Mouse (Mus musculus) intestine, postnatal 0 days (tissue): ENCODE data around the gene Zbtb20. TPM values are rescaled to one million over a fixed set of nuclear protein-coding genes. Genes with fewer than 3 reads are reported as not detected.

Source experiments
- ATAC-seq: fragments of 200-750 bp; cut with Nextera tagmentation; 2 replicates; pipeline ENCODE4 v1.8.0; 2017; ENCODE audit warnings: mild to moderate bottlenecking, moderate TSS enrichment, moderate library complexity
- H3K27ac ChIP-seq: fragments of 300-500 bp; sonication (generic); 2 replicates; pipeline ENCODE4 v1.5.1; 2014; ENCODE audit warnings: mild to moderate bottlenecking, low read depth, low read length, moderate library complexity
- H3K27me3 ChIP-seq: fragments of 300-500 bp; sonication (generic); replicated peaks from 2 replicates; pipeline ENCODE4 v1.6.1; 2014; ENCODE audit warnings: low read length, mixed read lengths; ENCODE audit not compliant: control insufficient read depth, insufficient read depth
- H3K36me3 ChIP-seq: fragments of 300-500 bp; sonication (generic); 2 replicates; pipeline ENCODE4 v1.6.1; 2014; ENCODE audit warnings: mild to moderate bottlenecking, moderate library complexity; ENCODE audit not compliant: control insufficient read depth, insufficient read depth
- H3K4me1 ChIP-seq: fragments of 300-500 bp; sonication (generic); replicated peaks from 2 replicates; pipeline ENCODE4 v1.6.1; 2014; ENCODE audit warnings: antibody characterized with exemption, low read length, mixed read lengths; ENCODE audit not compliant: control insufficient read depth, insufficient read depth
- H3K4me2 ChIP-seq: fragments of 300-500 bp; sonication (generic); replicated peaks from 2 replicates; pipeline ENCODE4 v1.6.1; 2014; ENCODE audit warnings: low read depth, mild to moderate bottlenecking, moderate library complexity
- H3K4me3 ChIP-seq: fragments of 300-500 bp; sonication (generic); 2 replicates; pipeline ENCODE4 v1.5.1; 2014; ENCODE audit warnings: low read depth, low read length
- H3K9ac ChIP-seq: fragments of 300-500 bp; sonication (generic); 2 replicates; pipeline ENCODE4 v1.6.1; 2014; ENCODE audit warnings: mild to moderate bottlenecking, low read depth, low read length
- H3K9me3 ChIP-seq: fragments of 300-500 bp; sonication (generic); 2 replicates; pipeline ENCODE4 v1.6.1; 2016; ENCODE audit warnings: mixed run types; ENCODE audit not compliant: control insufficient read depth
- CTCF ChIP-seq: sonication (generic); IDR thresholded peaks from 2 replicates; pipeline ENCODE4 v1.5.1; 2016; ENCODE audit warnings: low read depth, mild to moderate bottlenecking, control low read depth, antibody characterized with exemption, moderate library complexity
- WGBS: fragments of 180-500 bp; shearing (Covaris S2); extraction: QIAGEN DNeasy Blood & Tissue Kit; methylation state at CpG from one replicate; pipeline ENCODE4 v1.1.7; 2014; 5-methylcytosine and 5-hydroxymethylcytosine counted together
- polyA plus RNA-seq: library from polyadenylated mRNA; unstranded; fragments of >200 nt; fragmentation: Nextera tagmentation; extraction: Ambion mirVana; gene quantifications from 2 replicates; pipeline ENCODE4 v1.2.1, GENCODE M21; 2015

Zbtb20 gene
- polyA plus RNA-seq, 1 experiment from 2014 or later, result 10.6 TPM

GRCm38 (mm10) chr16:43464476-43465080 is 588.9 kb downstream of the Zbtb20 start:
- Histone ChIP-seq H3K9me3 (no peaks in the 10 kb centered on the region), H3K27ac (no peak overlapping the region; the same call in 1 of the 2 replicates), H3K9ac (no peak overlapping the region), H3K36me3 (no peaks in the 10 kb centered on the region), H3K4me1 (no peaks in the 10 kb centered on the region), H3K4me3 (no peak overlapping the region), H3K27me3 (no peaks in the 10 kb centered on the region), H3K4me2 (no peak overlapping the region)
- no peak for ATAC-seq
- no peak for TF ChIP-seq CTCF
- WGBS, result 61% methylated on average over 10 of the region's 10 CpGs

GRCm38 (mm10) chr16:43465368-43465839 is 589.7 kb downstream of the Zbtb20 start:
- no peaks in the 10 kb centered on the region for H3K27me3 ChIP-seq
- 60% methylated on average over 3 of the region's 3 CpGs for WGBS
- no peaks in the 10 kb centered on the region for H3K9me3 ChIP-seq
- no peak for TF ChIP-seq CTCF
- H3K4me3 ChIP-seq, result no peak overlapping the region
- no peaks in the 10 kb centered on the region for H3K4me1 ChIP-seq
- H3K4me2 ChIP-seq, result no peak overlapping the region
- no peak overlapping the region for H3K27ac ChIP-seq
- no peaks in the 10 kb centered on the region for H3K36me3 ChIP-seq
- ATAC-seq, result no peak
- no peak overlapping the region for H3K9ac ChIP-seq

- no peak overlapping the region for H3K9ac ChIP-seq
- H3K4me2 ChIP-seq, result no peak overlapping the region
- H3K27ac ChIP-seq, result no peak overlapping the region
- no peak for ATAC-seq
- H3K36me3 ChIP-seq, result no peaks in the 10 kb centered on the region
- no peaks in the 10 kb centered on the region for H3K27me3 ChIP-seq
- no peaks in the 10 kb centered on the region for H3K4me1 ChIP-seq
- WGBS, result 91% methylated on average over 9 of the region's 9 CpGs
- no peak overlapping the region for H3K4me3 ChIP-seq
- no peaks in the 10 kb centered on the region for H3K9me3 ChIP-seq
- 0 out of 2 replicates have a peak, but pooled peaks have one; percentile 2 for TF ChIP-seq CTCF
Observed at GRCm38 (mm10) chr16:43465921-43466748, 590.5 kb downstream of the Zbtb20 start.

GRCm38 (mm10) chr16:43466749-43467065 is 591.0 kb downstream of the Zbtb20 start:
- WGBS, result 88% methylated on average over 2 of the region's 2 CpGs

GRCm38 (mm10) chr16:43471060-43471459 is 595.4 kb downstream of the Zbtb20 start:
- ATAC-seq, result no peak
- Histone ChIP-seq H3K27me3 (no peaks in the 10 kb centered on the region), H3K36me3 (no peaks in the 10 kb centered on the region), H3K4me3 (no peak overlapping the region), H3K4me2 (no peak overlapping the region), H3K4me1 (no peaks in the 10 kb centered on the region), H3K27ac (no peak overlapping the region), H3K9ac (no peak overlapping the region), H3K9me3 (no peaks in the 10 kb centered on the region)
- WGBS, result 79% methylated on average over 3 of the region's 3 CpGs
- no peak for TF ChIP-seq CTCF

More at GRCm38 (mm10) chr16:43466749-43467065, 591.0 kb downstream of the Zbtb20 start:
- no peak for ATAC-seq
- no peak overlapping the region for H3K27ac ChIP-seq
- no peak for TF ChIP-seq CTCF
- H3K4me3 ChIP-seq, result no peak overlapping the region
- no peaks in the 10 kb centered on the region for H3K27me3 ChIP-seq
- no peaks in the 10 kb centered on the region for H3K9me3 ChIP-seq
- H3K9ac ChIP-seq, result no peak overlapping the region
- no peaks in the 10 kb centered on the region for H3K4me1 ChIP-seq
- H3K36me3 ChIP-seq, result no peaks in the 10 kb centered on the region
- no peak overlapping the region for H3K4me2 ChIP-seq

GRCm38 (mm10) chr16:43474941-43475728 is 599.5 kb downstream of the Zbtb20 start:
- no peak overlapping the region for H3K4me3 ChIP-seq
- WGBS, result 80% methylated on average over 11 of the region's 11 CpGs

More at GRCm38 (mm10) chr16:43474941-43475728, 599.5 kb downstream of the Zbtb20 start:
- Histone ChIP-seq H3K27ac (no peak overlapping the region), H3K9ac (no peak overlapping the region), H3K27me3 (no peaks in the 10 kb centered on the region), H3K4me2 (no peak overlapping the region), H3K9me3 (no peaks in the 10 kb centered on the region), H3K4me1 (no peaks in the 10 kb centered on the region), H3K36me3 (no peaks in the 10 kb centered on the region)
- TF ChIP-seq CTCF, result no peak
- no peak for ATAC-seq
